Mouse (Mus musculus) activated CD4-positive, CD25-positive, alpha-beta regulatory T cell, adult 9 weeks (primary cell): ENCODE data around the gene Eaf1. TPM values are rescaled to one million over a fixed set of nuclear protein-coding genes. Genes with fewer than 3 reads are reported as not detected.

Experiments
- polyA plus RNA-seq: library from polyadenylated mRNA; unstranded; fragments of 100-300 nt; shearing (Covaris generic); gene quantifications from one replicate; pipeline ENCODE4 v1.2.1, GENCODE M21; 2017

Gene Eaf1
- 35.0 TPM for polyA plus RNA-seq

GRCm38 (mm10) chr14:31494349-31494974 lies at the start of gene Eaf1:
Gene Eaf1, plus strand, starts transcription at chr14:31494399.

GRCm38 (mm10) chr14:31494975-31495455 lies 816 bp downstream of the Eaf1 start, which contains the start of gene Mettl6:
Gene Mettl6, minus strand, starts transcription at chr14:31495040.

Other genes starting within 250 kb of the Eaf1 start
- 12.3 TPM for gene Phf7, start 243.1 kb upstream of the Eaf1 start, polyA plus RNA-seq
- 90.5 TPM for gene Bap1, start 242.9 kb upstream of the Eaf1 start, polyA plus RNA-seq
- not detected for gene Dnah1, start 170.5 kb upstream of the Eaf1 start, polyA plus RNA-seq
- gene Capn7, start 157.8 kb upstream of the Eaf1 start, polyA plus RNA-seq = 25.4 TPM
- gene Sh3bp5, start 58.3 kb upstream of the Eaf1 start, polyA plus RNA-seq = 27.7 TPM
- 69.1 TPM for gene Mettl6, start 641 bp downstream of the Eaf1 start, polyA plus RNA-seq
- 18.3 TPM for gene Colq, start 96.9 kb downstream of the Eaf1 start, polyA plus RNA-seq
- 0.27 TPM for gene Gm49387, start 146.5 kb downstream of the Eaf1 start, polyA plus RNA-seq
- gene Btd, start 146.6 kb downstream of the Eaf1 start, polyA plus RNA-seq = 31.3 TPM
- 34.8 TPM for gene Hacl1, start 146.9 kb downstream of the Eaf1 start, polyA plus RNA-seq